Mouse (Mus musculus): ENCODE results near the gene Vsig10. TPM values are rescaled to one million over a fixed set of nuclear protein-coding genes. Genes with fewer than 3 reads are reported as not detected.
"Not testable (repeated sequence)": the region's sequence is repeated elsewhere in the genome, so short reads cannot be mapped to it uniquely, and the experiment has no call there.

Vsig10 gene
- polyA plus RNA-seq, 1 experiment from 2014 or later: 1.5 TPM

DNA sequence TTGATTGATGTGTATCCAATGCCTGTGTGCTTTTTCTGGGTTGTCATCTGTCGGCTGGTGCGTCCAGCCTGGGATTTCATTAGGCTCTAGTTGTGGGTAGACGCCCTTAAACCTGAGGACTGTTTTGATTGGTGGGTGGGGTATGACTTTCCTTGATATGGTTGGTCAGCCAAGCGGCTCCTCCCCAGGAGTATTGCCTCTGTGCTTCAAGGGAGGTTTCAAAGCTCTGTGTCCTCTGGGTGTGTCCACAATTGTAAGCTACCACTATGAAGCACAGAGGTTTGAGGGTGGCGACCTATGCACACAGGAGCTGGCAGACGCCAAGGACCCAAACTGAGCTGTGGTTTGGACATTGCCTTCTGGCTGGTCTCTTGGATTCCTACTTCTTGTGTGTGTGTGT, 26.3 kb upstream of the Vsig10 start:
- no peak overlapping the region for H3K4me3 ChIP-seq (ENCODE audit: low read depth, low read length)
- H3K27me3 ChIP-seq (ENCODE audit: control insufficient read depth, insufficient read depth, low read depth, low read length): no peaks in the 10 kb centered on the region
- H3K4me1 ChIP-seq (ENCODE audit: control insufficient read depth, low read depth, low read length): peaks cover 9% of the 10 kb centered on the region
- 53% methylated on average over 6 of the region's 6 CpGs for WGBS (ENCODE audit: insufficient replicate concordance)
- H3K9ac ChIP-seq (ENCODE audit: low read depth, low read length): no peak overlapping the region
- H3K27ac ChIP-seq (ENCODE audit: low read length): no peak overlapping the region
- H3K4me2 ChIP-seq (ENCODE audit: low read depth, low read length): no peak overlapping the region
- no peaks in the 10 kb centered on the region for H3K9me3 ChIP-seq (replicated peaks; ENCODE audit: control insufficient read depth, low read length)
- no peak for ATAC-seq (ENCODE audit: low read depth)
- H3K36me3 ChIP-seq (ENCODE audit: control insufficient read depth, insufficient read depth): no peaks in the 10 kb centered on the region

DNA sequence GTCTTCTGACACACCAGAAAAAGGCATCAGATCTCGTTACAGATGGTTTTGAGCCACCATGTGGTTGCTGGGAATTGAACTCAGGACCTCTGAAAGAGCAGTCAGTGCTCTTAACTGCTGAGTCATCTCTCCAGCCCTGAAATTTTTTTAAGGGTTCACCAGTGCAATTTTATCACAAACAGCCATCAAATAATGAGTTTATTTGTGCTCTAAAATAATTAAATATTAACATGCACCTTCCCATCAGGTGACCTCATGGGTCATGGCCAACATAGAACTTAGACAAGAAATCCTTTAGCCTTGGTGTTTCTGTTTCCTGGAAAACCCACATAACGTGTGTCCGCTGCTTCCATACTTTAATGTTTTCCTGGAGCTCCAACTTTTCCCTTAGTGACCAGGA, 25.1 kb upstream of the Vsig10 start:
- not testable (repeated sequence) for H3K27ac ChIP-seq (ENCODE audit: low read length); H3K4me1 ChIP-seq (ENCODE audit: control insufficient read depth, low read depth, low read length); H3K27me3 ChIP-seq (ENCODE audit: control insufficient read depth, insufficient read depth, low read depth, low read length); H3K36me3 ChIP-seq (ENCODE audit: control insufficient read depth, insufficient read depth); H3K9me3 ChIP-seq (replicated peaks; ENCODE audit: control insufficient read depth, low read length); H3K4me3 ChIP-seq (ENCODE audit: low read depth, low read length); ATAC-seq (ENCODE audit: low read depth); H3K9ac ChIP-seq (ENCODE audit: low read depth, low read length); H3K4me2 ChIP-seq (ENCODE audit: low read depth, low read length)
- 65% methylated on average over 3 of the region's 3 CpGs for WGBS (ENCODE audit: insufficient replicate concordance)

- Histone ChIP-seq H3K9me3 (replicated peaks; ENCODE audit: control insufficient read depth, low read length) (no peaks in the 10 kb centered on the region), H3K9ac (ENCODE audit: low read depth, low read length) (no peak overlapping the region), H3K4me1 (ENCODE audit: control insufficient read depth, low read depth, low read length) (no peaks in the 10 kb centered on the region), H3K27ac (ENCODE audit: low read length) (no peak overlapping the region), H3K36me3 (ENCODE audit: control insufficient read depth, insufficient read depth) (no peaks in the 10 kb centered on the region), H3K27me3 (ENCODE audit: control insufficient read depth, insufficient read depth, low read depth, low read length) (no peaks in the 10 kb centered on the region), H3K4me2 (ENCODE audit: low read depth, low read length) (no peak overlapping the region), H3K4me3 (ENCODE audit: low read depth, low read length) (no peak overlapping the region)
- 0 out of 2 replicates have a peak, but pooled peaks have one; percentile 21 for ATAC-seq (ENCODE audit: low read depth)
- WGBS (ENCODE audit: insufficient replicate concordance): 68% methylated on average over 8 of the region's 8 CpGs
Observed at GRCm38 (mm10) chr5:117295011-117295410, 23.9 kb upstream of the Vsig10 start.

DNA sequence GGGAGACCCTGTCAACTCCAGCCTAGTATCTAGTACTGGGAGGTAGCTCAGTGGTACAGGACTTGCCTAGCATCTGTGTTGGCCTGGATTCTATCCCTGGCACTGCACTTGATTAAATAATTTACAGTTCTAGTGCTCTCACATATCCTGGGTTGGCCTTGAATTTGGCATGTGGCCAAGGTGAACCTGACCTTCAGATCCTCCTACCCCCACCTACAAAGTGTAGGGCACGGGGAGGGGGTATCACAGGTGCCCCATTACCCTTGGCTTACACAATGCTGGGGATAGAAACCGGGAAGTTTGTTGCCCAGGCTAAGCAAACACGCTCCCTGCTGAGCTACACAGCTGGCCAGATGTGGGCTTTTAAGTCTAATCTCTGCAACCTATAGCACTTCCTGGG, 16.0 kb upstream of the Vsig10 start:
- Histone ChIP-seq H3K4me2 (ENCODE audit: low read depth, low read length) (no peak overlapping the region), H3K4me1 (ENCODE audit: control insufficient read depth, low read depth, low read length) (no peaks in the 10 kb centered on the region; the same call in 1 of the 2 replicates), H3K36me3 (ENCODE audit: control insufficient read depth, insufficient read depth) (no peaks in the 10 kb centered on the region), H3K9ac (ENCODE audit: low read depth, low read length) (no peak overlapping the region), H3K27me3 (ENCODE audit: control insufficient read depth, insufficient read depth, low read depth, low read length) (no peaks in the 10 kb centered on the region), H3K9me3 (replicated peaks; ENCODE audit: control insufficient read depth, low read length) (no peaks in the 10 kb centered on the region), H3K27ac (ENCODE audit: low read length) (no peak overlapping the region), H3K4me3 (ENCODE audit: low read depth, low read length) (no peak overlapping the region)
- 0 out of 2 replicates have a peak, but pooled peaks have one; percentile 9 for ATAC-seq (ENCODE audit: low read depth)
- WGBS (ENCODE audit: insufficient replicate concordance): 53% methylated on average over 3 of the region's 3 CpGs

DNA sequence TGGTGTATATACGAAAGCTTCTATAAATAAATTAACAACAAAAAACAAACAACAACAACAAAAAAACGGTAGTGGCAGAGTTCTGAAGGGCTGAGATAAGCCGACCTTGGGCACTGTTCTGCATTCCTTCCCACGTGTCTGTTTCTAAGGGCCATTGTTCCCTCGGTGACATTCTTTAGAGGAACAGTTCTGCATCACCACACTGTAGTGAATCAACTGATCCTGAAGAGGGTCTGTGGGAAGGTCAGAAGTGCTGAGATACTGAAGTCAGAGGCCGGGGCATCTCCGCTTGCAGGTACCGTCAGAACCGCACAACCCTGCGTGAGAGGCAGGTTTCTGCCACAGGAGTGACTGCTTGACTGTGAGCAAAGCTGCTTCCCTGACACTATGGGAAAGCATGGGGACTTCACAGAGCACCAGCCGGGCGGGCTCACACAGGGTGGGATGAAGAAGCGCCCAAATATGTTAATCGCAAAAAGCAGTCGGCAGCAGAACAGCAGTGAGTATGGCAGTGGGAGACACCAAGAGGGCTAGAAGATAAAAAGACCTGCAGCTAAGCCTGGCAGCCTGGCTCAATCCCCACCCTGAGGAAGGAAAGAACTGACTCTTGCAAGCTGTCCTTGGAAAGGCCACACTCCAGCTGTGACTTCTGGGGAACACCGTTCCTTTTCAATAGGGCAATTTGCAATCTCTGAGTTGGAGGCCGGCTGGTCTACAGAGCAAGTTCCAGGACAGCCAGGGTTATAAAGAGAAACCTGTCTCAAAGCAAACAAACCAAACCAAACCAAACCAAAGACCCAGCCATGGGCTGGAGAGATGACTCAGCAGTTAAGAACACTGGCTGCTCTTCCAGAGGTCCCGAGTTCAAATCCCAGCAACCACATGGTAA, 14.9 kb upstream of the Vsig10 start:
- no peaks in the 10 kb centered on the region for H3K9me3 ChIP-seq (replicated peaks; ENCODE audit: control insufficient read depth, low read length)
- H3K9ac ChIP-seq (ENCODE audit: low read depth, low read length): no peak overlapping the region
- H3K4me2 ChIP-seq (ENCODE audit: low read depth, low read length): no peak overlapping the region
- no peak overlapping the region for H3K4me3 ChIP-seq (ENCODE audit: low read depth, low read length)
- ATAC-seq (ENCODE audit: low read depth): no peak
- no peaks in the 10 kb centered on the region for H3K27me3 ChIP-seq (ENCODE audit: control insufficient read depth, insufficient read depth, low read depth, low read length)
- H3K36me3 ChIP-seq (ENCODE audit: control insufficient read depth, insufficient read depth): no peaks in the 10 kb centered on the region
- no peak overlapping the region for H3K27ac ChIP-seq (ENCODE audit: low read length)
- WGBS (ENCODE audit: insufficient replicate concordance): 54% methylated on average over 18 of the region's 18 CpGs
- no peaks in the 10 kb centered on the region; the same call in 1 of the 2 replicates for H3K4me1 ChIP-seq (ENCODE audit: control insufficient read depth, low read depth, low read length)

DNA sequence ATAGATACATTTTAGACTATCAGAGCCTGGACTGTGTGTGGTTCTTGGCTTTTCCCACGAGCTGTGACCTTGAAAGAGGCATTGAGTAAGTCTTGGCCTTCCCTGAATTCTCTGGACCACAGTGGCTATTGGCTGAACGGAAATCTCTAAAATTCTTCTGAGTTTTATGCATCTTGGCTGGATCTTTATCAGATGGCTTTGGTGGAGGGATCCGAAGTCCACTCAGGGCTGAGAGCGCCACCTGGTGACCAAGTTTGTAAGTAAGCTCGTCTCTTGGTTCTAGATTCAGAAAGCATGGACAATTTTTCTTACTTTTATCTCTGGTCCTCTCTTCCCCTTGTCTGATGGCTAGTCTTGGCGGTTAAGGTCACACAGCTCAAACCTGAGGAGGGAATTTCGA, 13.9 kb upstream of the Vsig10 start:
- WGBS (ENCODE audit: insufficient replicate concordance): 41% methylated on average over 7 of the region's 7 CpGs
- no peak overlapping the region for H3K27ac ChIP-seq (ENCODE audit: low read length)

DNA sequence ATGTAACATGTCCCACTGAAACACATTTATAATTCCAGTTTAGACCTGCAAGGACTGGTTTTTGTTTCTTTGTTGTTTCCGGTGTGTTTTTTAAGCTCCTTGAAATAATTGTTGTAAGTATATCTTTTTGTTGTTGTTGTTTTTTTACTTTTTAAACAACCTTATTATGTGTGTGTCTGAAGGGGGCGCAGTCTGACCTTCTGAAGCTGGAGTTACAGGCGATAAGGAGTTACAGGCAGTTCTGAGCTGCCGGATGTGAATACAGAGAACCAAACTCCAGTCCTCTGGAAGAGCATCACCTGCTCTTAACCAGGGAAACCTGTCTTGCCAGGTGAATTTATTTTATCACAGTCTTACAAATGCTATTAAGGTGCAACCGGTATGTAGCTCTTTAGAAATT, 13.1 kb upstream of the Vsig10 start:
- 74% methylated on average over 5 of the region's 5 CpGs for WGBS (ENCODE audit: insufficient replicate concordance)
- no peaks in the 10 kb centered on the region for H3K27me3 ChIP-seq (ENCODE audit: control insufficient read depth, insufficient read depth, low read depth, low read length)
- no peak overlapping the region for H3K9ac ChIP-seq (ENCODE audit: low read depth, low read length)
- no peak for ATAC-seq (ENCODE audit: low read depth)
- no peak overlapping the region for H3K4me2 ChIP-seq (ENCODE audit: low read depth, low read length)
- H3K36me3 ChIP-seq (ENCODE audit: control insufficient read depth, insufficient read depth): no peaks in the 10 kb centered on the region
- H3K4me1 ChIP-seq (ENCODE audit: control insufficient read depth, low read depth, low read length): no peaks in the 10 kb centered on the region; the same call in 1 of the 2 replicates
- no peaks in the 10 kb centered on the region for H3K9me3 ChIP-seq (replicated peaks; ENCODE audit: control insufficient read depth, low read length)
- H3K27ac ChIP-seq (ENCODE audit: low read length): no peak overlapping the region
- H3K4me3 ChIP-seq (ENCODE audit: low read depth, low read length): no peak overlapping the region

More for the DNA sequence above, 13.9 kb upstream of the Vsig10 start:
- no peaks in the 10 kb centered on the region; the same call in 1 of the 2 replicates for H3K4me1 ChIP-seq (ENCODE audit: control insufficient read depth, low read depth, low read length)
- H3K9me3 ChIP-seq (replicated peaks; ENCODE audit: control insufficient read depth, low read length): no peaks in the 10 kb centered on the region
- H3K4me3 ChIP-seq (ENCODE audit: low read depth, low read length): no peak overlapping the region
- no peak overlapping the region for H3K9ac ChIP-seq (ENCODE audit: low read depth, low read length)
- H3K27me3 ChIP-seq (ENCODE audit: control insufficient read depth, insufficient read depth, low read depth, low read length): no peaks in the 10 kb centered on the region
- H3K36me3 ChIP-seq (ENCODE audit: control insufficient read depth, insufficient read depth): no peaks in the 10 kb centered on the region
- no peak overlapping the region for H3K4me2 ChIP-seq (ENCODE audit: low read depth, low read length)
- no peak for ATAC-seq (ENCODE audit: low read depth)

- Histone ChIP-seq H3K27me3 (ENCODE audit: control insufficient read depth, insufficient read depth, low read depth, low read length) (no peaks in the 10 kb centered on the region), H3K36me3 (ENCODE audit: control insufficient read depth, insufficient read depth) (no peaks in the 10 kb centered on the region), H3K27ac (ENCODE audit: low read length) (no peak overlapping the region), H3K4me1 (ENCODE audit: control insufficient read depth, low read depth, low read length) (no peaks in the 10 kb centered on the region; the same call in 1 of the 2 replicates), H3K9me3 (replicated peaks; ENCODE audit: control insufficient read depth, low read length) (no peaks in the 10 kb centered on the region), H3K9ac (ENCODE audit: low read depth, low read length) (no peak overlapping the region), H3K4me2 (ENCODE audit: low read depth, low read length) (no peak overlapping the region), H3K4me3 (ENCODE audit: low read depth, low read length) (no peak overlapping the region)
- 70% methylated on average over 2 of the region's 2 CpGs for WGBS (ENCODE audit: insufficient replicate concordance)
- ATAC-seq (ENCODE audit: low read depth): no peak
Observed at GRCm38 (mm10) chr5:117306826-117307225, 12.1 kb upstream of the Vsig10 start.

DNA sequence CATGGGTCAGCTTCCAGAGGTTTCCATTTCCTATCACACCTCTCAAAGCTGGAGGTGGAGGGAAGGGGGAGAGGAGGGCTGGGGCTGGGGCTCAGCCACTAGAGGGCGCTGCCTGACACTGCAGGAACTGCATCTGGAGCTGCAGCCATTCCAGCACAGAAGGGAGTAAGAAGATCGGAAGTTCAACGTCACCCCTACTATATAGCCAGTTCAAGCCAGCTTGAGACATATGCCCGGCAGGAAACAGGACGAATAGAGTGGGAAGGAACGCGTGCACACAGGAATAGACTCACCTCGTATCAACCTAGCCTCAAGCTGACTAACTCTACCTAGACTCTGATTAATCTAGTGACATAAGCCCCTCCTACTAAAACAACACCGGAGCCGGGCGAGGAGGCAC, 11.2 kb upstream of the Vsig10 start:
- Histone ChIP-seq H3K9ac (ENCODE audit: low read depth, low read length) (no peak overlapping the region), H3K4me2 (ENCODE audit: low read depth, low read length) (no peak overlapping the region), H3K36me3 (ENCODE audit: control insufficient read depth, insufficient read depth) (no peaks in the 10 kb centered on the region), H3K4me3 (ENCODE audit: low read depth, low read length) (no peak overlapping the region), H3K4me1 (ENCODE audit: control insufficient read depth, low read depth, low read length) (no peaks in the 10 kb centered on the region; the same call in 1 of the 2 replicates), H3K27ac (ENCODE audit: low read length) (no peak overlapping the region), H3K9me3 (replicated peaks; ENCODE audit: control insufficient read depth, low read length) (no peaks in the 10 kb centered on the region), H3K27me3 (ENCODE audit: control insufficient read depth, insufficient read depth, low read depth, low read length) (no peaks in the 10 kb centered on the region)
- 15% methylated on average over 11 of the region's 11 CpGs for WGBS (ENCODE audit: insufficient replicate concordance)
- ATAC-seq (ENCODE audit: low read depth): peak; percentile 45; the same call in 1 of the 2 replicates

All from liver, embryonic 16.5 days (tissue).